Mouse (Mus musculus) left cerebral cortex, adult 11 months (tissue): ENCODE results near the gene Tbx2.

ENCODE experiments used
- DNase-seq: peaks from one replicate; pipeline ENCODE4 v3.0.0; 2022; ENCODE audit warnings: low spot score

Tbx2 gene

GRCm38 (mm10) chr11:85887801-85888450 is 55.6 kb downstream of the Tbx2 start:
- DNase-seq = no peak

DNA sequence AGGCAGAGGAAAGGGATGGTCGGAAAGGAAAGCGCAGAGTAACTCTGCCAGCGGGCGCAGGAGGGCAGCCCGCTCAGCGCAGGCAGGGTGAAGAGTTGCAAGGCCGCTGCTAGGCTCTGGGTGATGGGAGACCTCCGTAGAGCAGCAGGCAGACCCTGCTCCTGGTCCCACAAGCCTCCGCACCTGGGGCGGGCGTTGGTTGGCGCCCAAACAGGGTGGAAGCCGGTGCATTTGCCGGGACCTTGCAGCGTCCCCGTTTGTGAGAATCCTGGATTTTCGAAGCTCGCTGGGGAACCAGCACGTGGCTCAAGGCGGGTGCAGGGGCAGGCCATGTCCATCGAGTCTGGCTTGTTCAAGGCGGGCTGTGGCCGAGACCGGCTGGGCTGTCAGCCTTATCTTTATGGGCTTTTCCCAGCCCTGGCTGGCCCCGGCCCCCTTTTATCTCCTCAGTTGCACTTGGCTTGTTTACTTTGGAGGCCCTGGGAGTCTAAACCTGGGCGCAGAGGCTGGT is 56.2 kb downstream of the Tbx2 start:
- DNase-seq = no peak

- DNase-seq = no peak
Observed at GRCm38 (mm10) chr11:85889056-85889729, 56.8 kb downstream of the Tbx2 start.

DNA sequence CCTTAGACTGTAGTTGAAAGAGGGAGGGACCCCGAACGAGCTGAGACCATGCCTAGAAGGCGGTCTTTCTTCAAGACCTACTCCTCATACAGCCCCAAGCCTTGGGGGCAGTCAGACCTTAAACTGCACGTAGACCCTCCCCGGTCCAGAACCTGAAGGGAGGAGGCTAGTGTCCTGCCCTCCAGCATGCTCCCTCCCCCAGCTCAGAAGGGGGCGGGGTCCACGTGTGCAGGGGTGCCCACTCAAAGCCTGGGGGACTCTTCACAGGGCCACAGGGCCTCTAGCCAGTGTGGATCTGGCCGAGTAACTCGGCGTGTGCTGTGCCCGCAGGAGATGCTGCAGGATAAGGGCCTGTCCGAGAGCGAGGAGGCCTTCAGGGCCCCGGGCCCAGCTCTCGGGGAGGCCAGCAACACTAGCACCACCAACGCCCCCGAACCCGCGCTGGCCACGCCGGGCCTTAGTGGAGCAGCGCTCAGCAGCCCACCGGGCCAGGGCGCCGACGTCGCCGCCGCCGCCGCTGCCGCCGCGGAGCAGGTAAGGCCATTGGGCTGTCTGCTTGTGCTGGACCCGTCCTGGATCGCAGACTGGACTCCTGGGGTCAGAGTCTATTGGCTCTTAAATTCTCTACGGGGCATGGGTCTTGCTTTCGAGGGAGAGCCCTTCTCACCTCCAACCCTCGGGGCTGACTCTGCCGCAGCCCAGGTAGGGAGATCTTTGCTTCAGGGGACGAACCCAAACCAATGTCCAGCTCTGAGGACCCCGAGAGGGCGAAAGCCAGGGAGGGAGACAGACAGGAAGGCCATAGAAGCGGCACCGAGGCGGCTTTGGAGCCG is 57.6 kb downstream of the Tbx2 start:
- DNase-seq = no peak

- DNase-seq = no peak
Observed at GRCm38 (mm10) chr11:85890563-85890845, 58.2 kb downstream of the Tbx2 start.

DNA sequence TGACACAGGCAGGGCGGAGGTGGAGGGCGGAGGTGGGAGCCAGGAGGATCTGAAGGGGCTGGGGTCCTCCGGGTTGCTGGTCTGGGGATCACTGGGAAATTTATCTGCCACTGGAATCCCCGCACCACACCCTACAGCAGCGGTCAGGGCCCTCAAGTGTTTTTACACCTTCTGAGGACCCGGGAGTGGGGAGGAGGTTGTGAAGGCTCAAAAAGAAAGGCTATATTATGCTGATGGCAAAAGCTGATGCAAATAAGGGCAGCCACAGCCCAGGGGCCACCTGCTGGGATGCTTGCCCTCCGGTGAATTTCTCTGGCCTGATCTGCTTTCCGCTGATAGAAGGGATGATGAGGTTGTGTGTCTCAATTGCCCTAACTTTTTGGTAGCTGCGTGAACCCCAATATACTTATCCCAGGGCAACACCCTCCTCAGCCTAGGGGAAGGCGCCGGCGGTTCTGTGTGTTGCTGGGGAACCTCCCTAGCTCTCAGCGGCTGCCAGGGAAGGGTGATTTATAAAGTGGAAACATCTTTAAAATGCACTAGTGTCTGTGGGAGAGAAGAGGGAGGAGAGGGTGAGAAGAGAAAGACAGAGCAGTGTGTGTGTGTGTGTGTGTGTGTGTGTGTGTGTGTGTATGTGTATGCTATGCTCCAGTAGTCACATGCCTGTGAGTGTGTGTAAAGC is 58.8 kb downstream of the Tbx2 start:
- no peak for DNase-seq
